Mouse (Mus musculus) heart, adult 2 months (tissue): Measurements from ENCODE around the gene Pla2g3.

Source experiments
- CTCF ChIP-seq: fragments of 200-600 bp; IDR thresholded peaks from 2 replicates; pipeline ENCODE4 v1.8.1; 2022; ENCODE audit warnings: antibody characterized with exemption, mild to moderate bottlenecking, moderate library complexity
- POLR2A ChIP-seq: fragments of 200-500 bp; IDR thresholded peaks from 2 replicates; pipeline ENCODE4 v1.6.1; 2011; ENCODE audit warnings: mild to moderate bottlenecking, low read depth, low read length, control low read depth; ENCODE audit not compliant: insufficient read depth

GRCm38 (mm10) chr11:3535406-3535986, 47.4 kb downstream of the Pla2g3 start:
- TF ChIP-seq POLR2A = peak; percentile 72
- TF ChIP-seq CTCF = peak; percentile 97; the same call in 1 of the 2 replicates
